Mouse (Mus musculus) liver, postnatal 0 days (tissue): ENCODE data around the gene Foxe1. TPM values are rescaled to one million over a fixed set of nuclear protein-coding genes. Genes with fewer than 3 reads are reported as not detected.

ENCODE experiments used
- ATAC-seq: fragments of 200-750 bp; cut with Nextera tagmentation; 2 replicates; pipeline ENCODE4 v1.8.0; 2017; ENCODE audit warnings: mild to moderate bottlenecking, moderate library complexity
- DNase-seq: peaks from one replicate; pipeline ENCODE4 v3.0.0-alpha.2; 2016
- H3K27ac ChIP-seq: fragments of 300-500 bp; sonication (generic); 2 replicates; pipeline ENCODE4 v1.5.1; 2014; ENCODE audit warnings: antibody characterized with exemption, moderate library complexity, mild to moderate bottlenecking, low read depth
- H3K27me3 ChIP-seq: fragments of 300-500 bp; sonication (generic); 2 replicates; pipeline ENCODE4 v1.6.1; 2014; ENCODE audit warnings: low read length, control low read depth, mixed read lengths; ENCODE audit not compliant: insufficient read depth
- H3K36me3 ChIP-seq: fragments of 300-500 bp; sonication (generic); replicated peaks from 2 replicates; pipeline ENCODE4 v1.6.1; 2014; ENCODE audit warnings: mild to moderate bottlenecking, control low read depth, low read length, moderate library complexity, mixed read lengths; ENCODE audit not compliant: insufficient read depth
- H3K4me1 ChIP-seq: fragments of 300-500 bp; sonication (generic); 2 replicates; pipeline ENCODE4 v1.6.1; 2014; ENCODE audit warnings: antibody characterized with exemption, mild to moderate bottlenecking, control low read depth; ENCODE audit not compliant: insufficient read depth
- H3K4me2 ChIP-seq: fragments of 300-500 bp; sonication (generic); 2 replicates; pipeline ENCODE4 v1.6.1; 2014; ENCODE audit warnings: low read depth, mild to moderate bottlenecking, low read length, moderate library complexity, mixed read lengths
- H3K4me3 ChIP-seq: fragments of 300-500 bp; sonication (generic); 2 replicates; pipeline ENCODE4 v1.5.1; 2014; ENCODE audit warnings: low read depth, low read length
- H3K9ac ChIP-seq: fragments of 300-500 bp; sonication (generic); replicated peaks from 2 replicates; pipeline ENCODE4 v1.6.1; 2014; ENCODE audit warnings: mild to moderate bottlenecking, moderate library complexity
- H3K9me3 ChIP-seq: fragments of 300-500 bp; sonication (generic); 2 replicates; pipeline ENCODE4 v1.6.1; 2016; ENCODE audit warnings: mild to moderate bottlenecking, control low read depth, low read length, mixed read lengths
- CTCF ChIP-seq: sonication (generic); IDR thresholded peaks from 2 replicates; pipeline ENCODE4 v1.5.1; 2016; ENCODE audit warnings: antibody characterized with exemption, low read depth
- EP300 ChIP-seq: IDR thresholded peaks from 2 replicates; pipeline ENCODE4 v1.6.1; 2016; ENCODE audit warnings: antibody characterized with exemption, low read depth, mild to moderate bottlenecking
- WGBS: fragments of 180-500 bp; shearing (Covaris S2); extraction: QIAGEN DNeasy Blood & Tissue Kit; methylation state at CpG from one replicate; pipeline ENCODE4 v1.1.7; 2014; ENCODE audit not compliant: insufficient replicate concordance; 5-methylcytosine and 5-hydroxymethylcytosine counted together
- polyA plus RNA-seq: library from polyadenylated mRNA; unstranded; fragments of >200 nt; fragmentation: Nextera tagmentation; extraction: Ambion mirVana; gene quantifications from 2 replicates; pipeline ENCODE4 v1.2.1, GENCODE M21; 2015

Gene Foxe1
- polyA plus RNA-seq, 1 experiment from 2014 or later, result not detected

DNA sequence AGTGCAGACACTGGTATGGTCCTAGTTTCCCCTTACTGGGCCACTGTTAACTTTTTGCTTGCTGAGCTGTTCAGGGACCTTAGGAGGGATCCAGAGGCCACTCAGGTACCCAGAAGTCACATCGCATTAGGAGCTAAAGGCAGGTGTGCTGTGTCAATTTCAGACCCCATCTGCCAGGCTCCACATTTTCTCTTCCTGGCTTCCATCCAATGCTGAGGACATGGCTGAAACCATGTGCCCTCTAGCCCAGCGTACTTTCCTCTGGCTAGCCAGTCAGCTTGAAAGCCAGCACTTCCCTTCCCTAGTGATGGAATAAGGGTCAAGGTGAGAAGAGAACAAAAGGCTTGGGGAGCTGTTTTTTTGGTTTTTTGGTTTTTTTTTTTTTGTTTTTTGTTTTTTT is 31.8 kb upstream of the Foxe1 start:
- H3K27ac ChIP-seq, result no peak overlapping the region
- DNase-seq, result no peak
- no peak overlapping the region for H3K9ac ChIP-seq
- H3K4me3 ChIP-seq, result no peak overlapping the region
- H3K4me1 ChIP-seq, result no peaks in the 10 kb centered on the region
- TF ChIP-seq CTCF (no peak), EP300 (no peak)
- no peak overlapping the region for H3K4me2 ChIP-seq
- no peaks in the 10 kb centered on the region for H3K36me3 ChIP-seq
- ATAC-seq, result no peak
- H3K27me3 ChIP-seq, result peaks cover 21% of the 10 kb centered on the region; the same call in 1 of the 2 replicates
- no peaks in the 10 kb centered on the region for H3K9me3 ChIP-seq
- WGBS, result 78% methylated on average over 2 of the region's 2 CpGs

DNA sequence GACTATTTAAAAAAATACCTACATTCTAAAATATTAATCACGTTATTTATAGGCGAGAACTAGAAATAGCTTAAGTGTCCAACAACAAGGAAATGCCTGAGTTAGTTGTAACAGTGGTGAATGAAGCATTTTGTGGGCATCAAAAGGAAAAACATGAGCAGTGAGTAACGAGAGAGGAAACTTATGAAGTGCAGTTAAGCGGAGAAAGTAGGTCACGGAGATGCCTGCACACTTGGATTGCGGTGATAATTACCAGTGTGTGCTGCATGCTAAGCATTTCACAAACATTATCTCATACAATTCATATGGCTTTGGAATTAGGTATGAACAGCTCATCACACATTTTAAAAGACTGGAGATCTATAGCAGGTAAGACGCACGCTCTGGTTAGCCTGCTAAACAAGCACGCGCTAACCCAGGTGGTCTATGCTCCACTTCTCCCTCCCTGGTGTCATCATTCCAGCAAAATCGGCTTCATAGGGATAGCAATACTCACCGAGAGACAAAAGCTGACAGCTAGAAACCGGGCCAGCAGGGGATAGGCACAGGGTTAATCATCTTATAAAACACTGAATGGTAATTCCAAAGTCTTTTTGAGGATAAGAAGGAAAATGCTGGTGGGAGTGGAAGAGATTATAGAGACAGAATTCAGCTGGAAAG is 21.5 kb upstream of the Foxe1 start:
- 77% methylated on average over 13 of the region's 13 CpGs for WGBS
- ATAC-seq, result no peak
- no peak overlapping the region for H3K27ac ChIP-seq

DNA sequence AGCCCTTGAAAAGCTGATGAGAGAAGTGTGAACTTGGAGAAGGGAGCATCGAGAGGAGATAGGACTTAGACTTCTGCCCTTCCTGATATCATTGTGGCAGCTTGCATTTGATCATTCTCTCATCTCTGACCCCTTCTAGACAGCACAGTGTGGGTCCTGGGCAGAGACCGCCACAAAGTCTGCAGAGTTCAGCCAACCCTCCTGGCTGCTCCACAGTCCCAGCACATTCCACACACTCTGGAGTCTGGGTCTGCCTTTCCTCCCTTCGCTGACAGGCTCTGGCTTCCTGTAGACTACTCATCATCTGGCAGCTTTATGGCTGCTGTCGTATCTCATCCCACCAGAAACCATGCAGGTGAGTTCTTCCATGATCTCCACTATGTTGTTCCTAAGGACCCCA is 20.7 kb upstream of the Foxe1 start:
- Histone ChIP-seq H3K4me3 (no peak overlapping the region), H3K9me3 (no peaks in the 10 kb centered on the region), H3K9ac (no peak overlapping the region), H3K27me3 (peaks cover 32% of the 10 kb centered on the region), H3K36me3 (no peaks in the 10 kb centered on the region), H3K4me1 (no peaks in the 10 kb centered on the region), H3K27ac (no peak overlapping the region), H3K4me2 (no peak overlapping the region)
- WGBS, result 52% methylated on average over 4 of the region's 4 CpGs
- TF ChIP-seq CTCF, result no peak
- TF ChIP-seq EP300, result no peak
- no peak for ATAC-seq
- DNase-seq, result no peak

More for the DNA sequence above, 21.5 kb upstream of the Foxe1 start:
- no peak overlapping the region for H3K9ac ChIP-seq
- no peak for DNase-seq
- TF ChIP-seq CTCF, result no peak
- TF ChIP-seq EP300, result no peak
- H3K4me2 ChIP-seq, result no peak overlapping the region
- no peaks in the 10 kb centered on the region for H3K9me3 ChIP-seq
- H3K36me3 ChIP-seq, result no peaks in the 10 kb centered on the region
- no peak overlapping the region for H3K4me3 ChIP-seq
- no peaks in the 10 kb centered on the region for H3K4me1 ChIP-seq
- peaks cover 32% of the 10 kb centered on the region for H3K27me3 ChIP-seq

DNA sequence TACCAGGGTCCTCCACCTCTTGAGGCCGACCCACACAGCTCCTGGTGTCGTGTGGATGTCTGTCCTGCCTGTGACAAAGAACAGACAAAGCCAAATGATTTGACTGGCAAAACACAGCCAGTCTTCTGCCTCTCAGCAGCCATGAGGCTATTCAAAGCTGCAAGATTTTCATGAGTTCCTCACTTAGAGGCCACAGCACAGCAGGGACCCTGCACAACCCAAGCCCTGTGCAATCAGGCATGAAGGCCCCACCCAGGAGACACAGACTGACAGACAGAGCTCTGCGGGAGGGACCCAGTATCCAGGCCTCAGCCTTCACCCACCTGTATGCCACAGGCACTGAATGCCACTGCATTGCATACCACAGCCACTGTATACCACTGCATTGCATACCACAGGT is 14.5 kb upstream of the Foxe1 start:
- H3K9ac ChIP-seq, result no peak overlapping the region
- no peak overlapping the region for H3K4me3 ChIP-seq
- no peak for TF ChIP-seq CTCF
- TF ChIP-seq EP300, result no peak
- WGBS, result 55% methylated on average over 3 of the region's 3 CpGs
- H3K4me1 ChIP-seq, result no peaks in the 10 kb centered on the region
- H3K4me2 ChIP-seq, result no peak overlapping the region
- peaks cover 4% of the 10 kb centered on the region; the same call in 1 of the 2 replicates for H3K9me3 ChIP-seq
- ATAC-seq, result no peak
- H3K27ac ChIP-seq, result no peak overlapping the region
- peaks cover 32% of the 10 kb centered on the region for H3K27me3 ChIP-seq
- DNase-seq, result no peak
- H3K36me3 ChIP-seq, result no peaks in the 10 kb centered on the region

DNA sequence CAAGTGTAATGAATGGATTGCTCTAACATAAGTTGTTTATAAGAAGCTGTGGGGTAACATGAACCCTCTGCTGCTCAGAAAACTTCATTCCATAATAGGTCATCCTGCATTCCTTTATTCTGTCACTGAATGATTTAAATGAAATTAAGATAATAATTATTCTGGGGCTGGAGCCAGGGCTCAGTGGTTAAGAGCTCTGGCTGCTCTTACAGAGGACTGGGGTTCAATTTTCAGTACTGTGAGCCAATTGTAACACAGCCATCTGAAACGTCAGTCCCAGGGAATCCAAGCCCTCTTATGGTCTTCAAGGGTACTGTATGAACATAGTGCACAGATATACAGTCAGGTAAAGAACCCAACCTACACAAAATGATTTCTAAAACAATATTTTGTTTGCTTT is 7.6 kb upstream of the Foxe1 start:
- no peak overlapping the region for H3K4me3 ChIP-seq
- H3K9me3 ChIP-seq, result no peaks in the 10 kb centered on the region
- no peak overlapping the region for H3K9ac ChIP-seq
- H3K27ac ChIP-seq, result no peak overlapping the region
- no peaks in the 10 kb centered on the region for H3K36me3 ChIP-seq
- no peak for TF ChIP-seq CTCF
- TF ChIP-seq EP300, result no peak
- H3K4me1 ChIP-seq, result no peaks in the 10 kb centered on the region
- no peak for ATAC-seq
- H3K27me3 ChIP-seq, result peaks cover 74% of the 10 kb centered on the region
- 18% methylated on average over 1 of the region's 1 CpGs for WGBS
- H3K4me2 ChIP-seq, result no peak overlapping the region
- no peak for DNase-seq

DNA sequence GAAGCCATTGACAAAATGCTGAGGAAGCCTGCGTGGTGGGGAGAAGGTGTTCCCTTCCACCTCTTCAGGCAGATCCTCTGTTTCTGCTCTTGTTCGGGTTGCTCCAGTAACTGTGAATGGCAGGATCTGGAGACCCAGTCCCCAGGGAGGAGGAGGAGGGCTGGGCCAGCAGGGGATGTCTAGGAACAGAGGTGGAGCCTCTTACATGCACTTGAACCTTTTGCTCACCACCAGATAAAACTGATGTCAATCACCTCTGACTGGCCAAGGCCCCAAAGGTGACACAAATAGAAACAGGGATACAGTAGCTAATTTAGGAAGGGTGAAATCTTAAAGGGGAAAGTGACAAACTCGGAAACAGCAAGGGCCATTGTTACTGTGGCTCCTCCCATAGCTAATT is 5.4 kb upstream of the Foxe1 start:
- no peak for TF ChIP-seq CTCF
- TF ChIP-seq EP300, result no peak
- ATAC-seq (no peak), DNase-seq (no peak)
- no peak overlapping the region for H3K27ac ChIP-seq
- no peak overlapping the region for H3K4me2 ChIP-seq
- H3K27me3 ChIP-seq, result peaks cover 87% of the 10 kb centered on the region
- H3K4me3 ChIP-seq, result no peak overlapping the region
- no peaks in the 10 kb centered on the region for H3K36me3 ChIP-seq
- H3K9ac ChIP-seq, result no peak overlapping the region
- no peaks in the 10 kb centered on the region for H3K4me1 ChIP-seq
- WGBS, result 4% methylated on average over 3 of the region's 3 CpGs
- H3K9me3 ChIP-seq, result no peaks in the 10 kb centered on the region
